Mouse (Mus musculus) liver, embryonic 14.5 days (tissue): Measurements from ENCODE around the gene Slc26a9.

Source experiments
- CTCF ChIP-seq: IDR thresholded peaks from 2 replicates; pipeline ENCODE4 v1.5.1; 2016; ENCODE audit warnings: antibody characterized with exemption, low read depth, control low read depth
- EP300 ChIP-seq: IDR thresholded peaks from 2 replicates; pipeline ENCODE4 v1.6.1; 2016; ENCODE audit warnings: antibody characterized with exemption, low read depth

DNA sequence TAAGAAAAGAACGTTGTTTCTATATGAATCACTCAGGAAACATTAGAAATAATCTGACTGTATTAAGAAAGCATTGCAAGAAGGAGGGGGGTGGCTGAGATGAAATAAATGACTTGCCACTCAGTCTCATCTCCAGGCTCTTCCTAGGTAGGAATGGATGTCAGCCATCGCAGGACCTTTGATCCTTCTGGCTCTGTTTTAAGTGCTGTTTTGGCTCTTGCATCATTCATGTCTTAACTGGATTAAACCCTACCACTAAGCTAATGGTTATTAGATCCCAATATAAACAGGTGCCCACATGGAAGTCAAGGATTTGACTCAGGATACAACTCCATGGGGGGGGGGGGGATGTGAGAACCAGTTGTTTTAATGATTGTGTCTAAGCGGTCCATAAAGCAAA lies 51.3 kb downstream of the Slc26a9 start:
- TF ChIP-seq CTCF = no peak
- no peak for TF ChIP-seq EP300
